Mouse (Mus musculus): ENCODE results near the gene Mapkapk5. TPM values are rescaled to one million over a fixed set of nuclear protein-coding genes. Genes with fewer than 3 reads are reported as not detected.

Mapkapk5 gene
- total RNA-seq (2014; rRNA removed) (39.0 and 40.1 TPM in 2 replicates), polyA plus RNA-seq (2012; rRNA removed) (16.8 and 21.7 TPM in 2 replicates)

DNA sequence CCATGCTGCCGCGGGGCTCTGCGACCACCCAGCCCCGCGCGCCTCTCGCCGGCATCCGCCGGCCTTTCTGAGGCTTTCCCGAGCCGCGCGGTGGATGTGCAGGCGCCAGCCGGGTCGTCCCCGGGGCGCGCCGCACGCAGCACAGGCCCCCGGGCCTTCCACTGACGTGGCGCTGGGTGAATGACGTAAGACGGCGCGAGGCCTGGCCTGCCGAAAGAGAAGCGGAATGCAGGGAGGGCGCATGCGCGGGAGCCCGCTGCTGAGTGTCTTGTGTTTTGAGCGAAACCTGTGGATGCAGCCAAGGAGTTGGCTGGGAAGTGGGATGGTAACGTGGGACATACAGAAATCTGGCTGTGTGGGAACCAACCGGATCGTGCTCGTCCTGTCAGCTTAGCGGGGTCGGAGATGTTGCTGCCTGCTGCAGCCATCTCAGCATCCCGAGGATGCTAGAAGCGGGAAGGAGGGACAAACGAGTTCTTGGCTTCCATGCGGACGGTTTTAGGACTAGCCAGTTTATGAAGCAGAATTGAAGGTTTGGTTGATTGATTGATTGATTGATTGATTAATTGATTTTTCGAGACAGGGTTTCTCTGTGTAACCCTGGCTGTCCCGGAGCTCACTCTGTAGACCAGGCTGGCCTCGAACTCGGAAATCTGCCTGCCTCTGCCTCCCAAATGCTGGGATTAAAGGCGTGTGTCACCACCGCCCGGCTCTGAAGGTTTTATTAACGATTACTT is at the start of gene Mapkapk5:
TSS of gene Mapkapk5 (minus strand) at position 113 of the 737 bp plus-strand sequence.
- Histone ChIP-seq H3K4me3 (ENCODE audit: insufficient read depth, low read depth, low read length) (peak within 1 kb of the TSS; percentile 78), H3K79me2 (ENCODE audit: control insufficient read depth, insufficient read depth, low read length) (peaks cover 25% of the 10 kb centered on the region; the same call in 1 of the 2 replicates), H3K27me3 (ENCODE audit: control insufficient read depth, insufficient read depth, low read length) (no peaks in the 10 kb centered on the region), H3K36me3 (ENCODE audit: control insufficient read depth, insufficient read depth, low read length) (no peaks in the 10 kb centered on the region), H3K9ac (ENCODE audit: low read depth, low read length) (peak within 1 kb of the TSS; percentile 92), H3K27ac (replicated peaks; ENCODE audit: insufficient read depth, low read depth, low read length) (peak within 1 kb of the TSS; percentile 84), H3K4me1 (ENCODE audit: control insufficient read depth, insufficient read depth, low read length) (peaks cover 14% of the 10 kb centered on the region)
- TF ChIP-seq CTCF (IDR thresholded peaks at IDR 0.05; ENCODE audit: low read depth, low read length) (no peak), POLR2A (IDR thresholded peaks at IDR 0.05; ENCODE audit: extremely low read depth, insufficient read depth, low read length) (0 out of 2 replicates have a peak, but pooled peaks have one; percentile 28)
- WGBS = under 1% methylated on average over 52 of the region's 55 CpGs
- peak; percentile 80 for DNase-seq (ENCODE audit: extremely low read depth, low read depth, low spot score)

DNA sequence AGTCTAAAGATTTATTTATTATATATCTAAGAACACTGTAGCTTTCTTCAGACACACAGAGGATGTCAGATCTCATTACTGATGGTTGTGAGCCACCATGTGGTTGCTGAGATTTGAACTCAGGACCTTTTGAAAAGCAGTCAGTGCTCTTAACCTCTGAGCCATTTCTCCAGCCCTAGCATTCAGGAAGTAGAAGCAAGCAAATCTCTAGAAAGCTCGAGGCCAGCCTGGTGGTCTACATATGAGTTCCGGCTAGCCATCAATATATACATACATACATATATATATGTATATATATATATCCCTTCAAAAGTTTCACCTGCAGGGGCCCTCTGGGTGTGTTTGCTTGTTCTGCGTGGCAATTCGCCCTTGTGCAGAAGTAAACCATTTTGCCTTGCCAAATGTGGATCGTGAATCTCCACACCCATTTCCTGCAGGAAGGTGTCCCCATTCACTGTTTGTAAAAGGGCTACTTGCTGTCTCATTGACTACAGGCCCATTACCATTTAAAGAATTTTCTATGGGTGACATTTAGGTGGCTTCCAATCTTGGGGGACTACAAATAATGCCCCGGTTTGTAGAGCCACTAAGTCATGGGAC is 49.1 kb upstream of the Mapkapk5 start:
- peaks cover 10% of the 10 kb centered on the region for H3K79me2 ChIP-seq (ENCODE audit: control insufficient read depth, insufficient read depth, low read length)
- WGBS = 66% methylated on average over 6 of the region's 6 CpGs
- no peak for DNase-seq (ENCODE audit: extremely low read depth, low read depth, low spot score)
- peaks cover 13% of the 10 kb centered on the region for H3K4me1 ChIP-seq (ENCODE audit: control insufficient read depth, insufficient read depth, low read length)
- H3K9ac ChIP-seq (ENCODE audit: low read depth, low read length) = no peak overlapping the region
- H3K27ac ChIP-seq (replicated peaks; ENCODE audit: insufficient read depth, low read depth, low read length) = no peak overlapping the region
- no peaks in the 10 kb centered on the region for H3K27me3 ChIP-seq (ENCODE audit: control insufficient read depth, insufficient read depth, low read length)
- H3K4me3 ChIP-seq (ENCODE audit: insufficient read depth, low read depth, low read length) = no peak overlapping the region
- H3K36me3 ChIP-seq (ENCODE audit: control insufficient read depth, insufficient read depth, low read length) = peaks cover 4% of the 10 kb centered on the region
- TF ChIP-seq CTCF (IDR thresholded peaks at IDR 0.05; ENCODE audit: low read depth, low read length) = no peak
- TF ChIP-seq POLR2A (IDR thresholded peaks at IDR 0.05; ENCODE audit: extremely low read depth, insufficient read depth, low read length) = no peak

DNA sequence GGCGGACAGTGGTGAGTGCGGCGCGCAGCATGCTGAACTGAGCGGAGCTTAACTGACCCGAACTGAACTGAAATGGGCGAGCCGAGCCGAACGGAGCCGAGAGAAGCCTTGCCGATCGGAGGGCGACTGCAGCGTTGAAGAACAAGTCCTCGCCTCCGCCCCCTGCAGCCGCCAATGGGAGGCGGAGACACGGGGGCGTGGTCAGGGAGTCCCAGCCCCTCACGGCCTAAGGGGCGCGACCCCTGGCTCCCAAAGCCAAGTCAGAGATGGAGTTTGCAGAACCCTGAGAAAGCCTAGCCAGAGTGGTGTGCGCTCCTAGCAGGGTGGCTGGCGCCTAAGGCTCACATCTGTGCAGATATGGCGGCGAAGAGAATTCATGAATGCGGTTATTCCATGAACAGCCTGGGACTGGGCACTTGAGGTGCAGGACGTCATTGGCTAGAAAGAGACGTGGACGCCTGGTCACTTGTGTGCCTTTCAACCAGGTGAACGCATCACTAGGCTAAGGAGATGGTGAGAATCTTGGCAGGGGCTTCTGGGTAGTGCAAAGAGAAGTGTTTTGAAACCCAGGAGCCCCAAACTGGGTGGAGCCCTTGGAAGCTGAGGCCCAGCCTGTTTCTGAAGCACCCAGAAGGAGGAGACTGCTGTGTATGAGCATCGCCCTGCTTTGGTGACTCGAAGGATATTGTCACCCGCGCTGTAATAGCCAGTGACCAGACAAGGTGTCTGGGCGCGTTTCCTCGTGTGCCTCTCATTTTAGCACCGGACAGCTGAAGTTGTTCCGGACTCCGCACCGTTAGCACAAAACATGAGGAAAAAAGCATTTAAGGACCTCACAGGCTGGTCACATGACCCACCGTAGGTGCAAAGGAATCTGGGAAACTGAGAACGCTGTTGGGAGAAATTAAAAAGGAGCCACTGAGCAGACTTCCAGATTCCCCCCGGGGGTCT is 48.0 kb upstream of the Mapkapk5 start, which contains the start of gene Aldh2:
TSS of gene Aldh2 (minus strand) at position 374 of the 951 bp plus-strand sequence.
- H3K27me3 ChIP-seq (ENCODE audit: control insufficient read depth, insufficient read depth, low read length) = no peaks in the 10 kb centered on the region
- TF ChIP-seq CTCF (IDR thresholded peaks at IDR 0.05; ENCODE audit: low read depth, low read length) = no peak
- peak; percentile 94 for TF ChIP-seq POLR2A (IDR thresholded peaks at IDR 0.05; ENCODE audit: extremely low read depth, insufficient read depth, low read length)
- H3K36me3 ChIP-seq (ENCODE audit: control insufficient read depth, insufficient read depth, low read length) = peaks cover 4% of the 10 kb centered on the region
- peaks cover 20% of the 10 kb centered on the region for H3K4me1 ChIP-seq (ENCODE audit: control insufficient read depth, insufficient read depth, low read length)
- peak within 1 kb of the TSS; percentile 97 for H3K9ac ChIP-seq (ENCODE audit: low read depth, low read length)
- peak within 1 kb of the TSS; percentile 81 for H3K4me3 ChIP-seq (ENCODE audit: insufficient read depth, low read depth, low read length)
- DNase-seq (ENCODE audit: extremely low read depth, low read depth, low spot score) = peak; percentile 85
- peak within 1 kb of the TSS; percentile 98 for H3K27ac ChIP-seq (replicated peaks; ENCODE audit: insufficient read depth, low read depth, low read length)
- 3% methylated on average over 47 of the region's 47 CpGs for WGBS
- peaks cover 18% of the 10 kb centered on the region for H3K79me2 ChIP-seq (ENCODE audit: control insufficient read depth, insufficient read depth, low read length)

DNA sequence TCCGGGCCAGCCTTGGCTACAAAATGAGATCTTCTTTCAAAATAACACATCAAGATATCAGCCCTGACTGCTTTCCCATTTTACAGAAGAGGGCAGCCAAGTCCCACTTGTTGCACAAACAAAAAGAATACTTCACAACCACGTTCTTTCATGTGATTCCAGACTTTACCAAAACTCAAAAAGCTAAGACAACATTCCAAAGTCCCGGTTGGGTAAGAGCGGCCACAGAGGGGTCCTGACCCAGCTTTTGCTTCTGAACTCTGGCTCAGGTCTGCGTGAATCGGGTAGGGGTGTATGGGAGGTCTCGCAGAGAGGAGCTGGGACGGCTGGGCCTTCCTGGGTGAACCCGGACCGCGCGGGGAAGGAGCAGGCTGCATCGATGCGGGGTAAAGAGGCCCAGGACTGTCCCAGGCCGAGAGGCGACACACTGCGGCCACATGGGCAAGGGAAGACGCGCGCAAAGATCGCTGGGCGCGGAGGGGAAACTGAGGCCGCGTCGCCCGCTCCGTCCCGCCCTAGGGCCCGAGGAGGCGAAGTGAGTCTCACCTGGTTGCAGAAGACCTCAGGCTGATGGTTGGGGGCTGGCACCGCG is 47.2 kb upstream of the Mapkapk5 start:
- Histone ChIP-seq H3K27ac (replicated peaks; ENCODE audit: insufficient read depth, low read depth, low read length) (peak overlapping the region; percentile 98), H3K9ac (ENCODE audit: low read depth, low read length) (peak overlapping the region; percentile 97), H3K27me3 (ENCODE audit: control insufficient read depth, insufficient read depth, low read length) (no peaks in the 10 kb centered on the region), H3K36me3 (ENCODE audit: control insufficient read depth, insufficient read depth, low read length) (peaks cover 4% of the 10 kb centered on the region), H3K79me2 (ENCODE audit: control insufficient read depth, insufficient read depth, low read length) (peaks cover 26% of the 10 kb centered on the region), H3K4me1 (ENCODE audit: control insufficient read depth, insufficient read depth, low read length) (peaks cover 27% of the 10 kb centered on the region), H3K4me3 (ENCODE audit: insufficient read depth, low read depth, low read length) (peak overlapping the region; percentile 81)
- WGBS = under 1% methylated on average over 33 of the region's 33 CpGs
- TF ChIP-seq CTCF (IDR thresholded peaks at IDR 0.05; ENCODE audit: low read depth, low read length) (no peak), POLR2A (IDR thresholded peaks at IDR 0.05; ENCODE audit: extremely low read depth, insufficient read depth, low read length) (no peak)
- DNase-seq (ENCODE audit: extremely low read depth, low read depth, low spot score) = peak; percentile 97

Data from liver, adult 2 months (tissue).